Mouse (Mus musculus): ENCODE results near the gene Kcnh1.

GRCm38 (mm10) chr1:192478176-192478575 lies 287.6 kb downstream of the Kcnh1 start:
- TF ChIP-seq GATA1 (IDR thresholded peaks at IDR 0.05; ENCODE audit: low read length) (no peak), TAL1 (IDR thresholded peaks at IDR 0.05; ENCODE audit: low read length) (no peak)
